Mouse (Mus musculus) lung, adult 18-20 months (tissue): ENCODE measurements around the gene Adh6a.
"Not testable (repeated sequence)": the region's sequence is repeated elsewhere in the genome, so short reads cannot be mapped to it uniquely, and the experiment has no call there.

Experiments
- DNase-seq, 2 experiments: peaks; one replicate each; pipeline ENCODE4 v3.0.0; 2022; ENCODE audit warnings: mixed read lengths in 2 of 2

The Adh6a gene

DNA sequence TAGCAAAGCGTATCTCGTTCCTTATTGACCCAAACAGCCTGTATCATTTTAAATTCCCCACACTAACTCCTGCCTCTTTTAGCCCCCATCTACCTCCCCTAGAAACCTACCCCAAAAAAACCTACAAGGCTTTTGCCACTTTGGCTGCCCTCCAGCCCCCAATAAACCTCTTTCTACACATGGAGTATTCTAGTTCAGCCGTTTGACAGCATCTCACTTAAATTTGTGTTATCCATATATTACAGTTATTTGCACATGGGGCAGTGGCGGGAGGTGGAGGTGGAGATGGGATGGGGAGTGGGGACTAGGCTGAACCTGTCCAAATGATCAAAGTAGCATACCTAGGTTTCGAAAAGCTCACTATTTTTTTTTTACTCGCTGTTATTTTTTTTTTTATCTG is 12.4 kb downstream of the Adh6a start:
- DNase-seq: no peak

DNA sequence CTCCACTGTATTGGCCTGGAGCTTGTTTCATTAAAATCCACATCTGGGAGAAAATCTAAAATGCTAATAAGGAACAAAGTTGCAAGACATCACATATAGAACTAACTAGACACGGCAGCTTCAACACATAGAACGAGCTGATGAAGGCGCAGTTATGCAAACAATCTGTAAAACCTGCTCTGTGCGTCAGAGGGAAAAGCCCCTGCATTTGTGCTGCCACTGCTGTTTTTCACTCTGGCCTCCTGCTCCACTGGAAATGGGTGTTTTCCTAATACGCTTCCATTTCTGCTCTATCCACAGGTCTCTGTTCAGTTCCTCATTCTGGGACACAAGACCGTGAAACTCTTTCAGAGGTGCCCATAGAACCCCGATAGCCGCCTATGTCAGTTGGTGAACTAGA is 20.8 kb downstream of the Adh6a start:
- no peak for DNase-seq

DNA sequence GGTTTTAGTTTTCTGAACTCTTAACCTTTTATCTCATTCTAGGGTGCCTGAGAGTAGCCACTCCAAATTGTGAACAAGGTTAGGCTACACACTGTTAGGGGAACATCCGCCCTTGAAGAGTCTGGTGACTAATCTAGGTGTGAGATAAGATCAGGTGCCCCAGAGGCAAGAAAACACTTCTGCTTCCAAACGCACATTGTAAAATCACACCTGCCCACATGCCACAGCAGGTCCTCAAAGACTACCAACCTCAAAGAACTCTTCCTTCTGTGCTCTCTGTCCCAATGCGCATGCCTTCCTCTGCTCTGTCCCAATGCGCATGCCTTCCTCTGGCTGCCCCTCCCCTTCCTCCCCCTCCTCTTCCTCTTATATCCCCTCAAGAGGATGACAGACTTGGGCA is 21.2 kb downstream of the Adh6a start:
- DNase-seq: no peak

DNA sequence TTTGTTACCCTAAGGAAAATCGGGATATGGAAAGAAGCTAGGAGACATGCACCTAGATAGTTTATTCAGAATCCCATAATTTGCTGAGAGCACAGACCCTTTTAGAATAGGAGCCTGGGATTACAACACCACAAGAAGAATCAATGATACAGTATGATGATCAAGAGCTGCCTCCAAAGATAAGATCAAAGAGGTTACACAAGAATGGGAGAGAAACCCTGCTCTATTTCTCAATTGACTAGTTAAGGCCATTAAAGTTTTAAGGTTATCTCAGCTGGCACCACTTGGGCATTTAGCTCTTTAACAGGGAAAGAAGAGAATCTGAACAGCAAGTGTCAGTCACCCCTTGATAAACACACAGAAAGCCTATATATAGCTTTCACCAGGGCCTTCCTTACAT is 22.5 kb downstream of the Adh6a start:
- DNase-seq: no peak

DNA sequence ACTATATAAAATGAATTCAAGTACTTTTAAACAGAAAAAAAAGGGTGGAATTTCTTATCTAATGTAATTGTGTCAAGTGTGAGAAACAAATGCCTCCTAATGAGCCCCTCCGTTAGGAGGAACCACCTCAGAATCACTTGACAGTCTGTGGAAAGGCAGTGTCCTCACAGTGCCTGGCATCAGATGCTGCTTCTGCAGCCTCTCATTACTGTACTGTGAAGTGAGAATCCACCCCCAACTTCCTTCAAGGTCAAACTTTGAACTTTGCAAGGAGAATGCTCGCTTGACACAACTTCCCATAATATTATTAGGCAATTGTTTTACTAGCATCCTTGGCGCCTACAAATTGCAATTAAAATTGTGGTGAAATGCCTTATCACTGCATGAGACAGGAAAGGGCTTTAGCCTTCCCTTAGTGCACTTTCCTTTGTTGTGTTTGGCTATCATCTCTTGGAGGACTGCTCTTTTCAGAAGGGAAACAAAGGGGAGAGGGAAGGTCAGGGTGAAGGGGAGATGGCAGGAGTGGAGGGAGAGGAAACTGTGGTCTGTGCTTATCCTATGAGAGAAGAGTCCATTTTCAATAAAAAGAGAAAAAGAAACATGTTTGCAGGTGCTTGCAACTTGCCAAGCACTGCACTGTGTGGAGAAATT is 23.1 kb downstream of the Adh6a start:
- DNase-seq: no peak

DNA sequence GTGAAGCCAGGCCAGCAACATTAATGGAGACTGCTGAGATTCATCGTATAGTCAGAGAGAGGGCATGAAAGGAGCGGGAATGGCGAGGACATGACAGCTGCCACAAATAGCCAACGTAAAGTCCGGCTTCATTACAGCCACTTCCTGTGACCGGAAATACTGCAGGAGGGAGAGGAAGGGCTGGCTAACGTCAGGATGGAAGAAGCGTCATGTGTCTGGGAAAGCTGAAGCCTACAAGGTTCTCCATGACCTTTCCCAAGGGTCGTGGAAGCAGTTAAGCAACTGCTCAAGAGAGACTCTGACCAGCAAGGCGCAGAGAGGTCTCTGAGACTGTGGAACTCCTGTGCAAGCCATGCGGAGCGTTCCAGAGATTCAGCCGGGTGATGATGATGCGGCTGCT is 28.4 kb downstream of the Adh6a start, which contains the start of gene Adh6b:
TSS of gene Adh6b (plus strand) at position 305 of the 400 bp plus-strand sequence.
- no peak for DNase-seq

DNA sequence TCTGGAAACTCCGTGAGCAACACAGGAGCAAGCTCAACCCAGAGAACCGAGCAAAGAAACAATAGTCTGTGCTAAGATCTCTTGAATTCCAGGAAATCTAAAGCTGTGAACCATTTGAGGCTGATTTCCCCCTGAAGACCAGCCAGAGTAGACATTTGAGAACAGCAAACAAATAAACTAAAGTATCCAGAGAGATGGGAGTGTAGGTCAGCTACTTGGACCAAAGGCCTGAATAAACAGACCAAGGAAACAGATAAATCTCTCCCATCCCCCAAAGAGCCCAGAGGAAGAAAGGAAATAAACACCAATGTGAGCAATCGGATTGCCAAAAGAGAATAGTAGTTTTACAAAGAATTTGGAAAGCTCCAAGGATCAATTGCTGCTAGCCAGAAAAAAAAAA is 34.0 kb downstream of the Adh6a start:
- no peak for DNase-seq

DNA sequence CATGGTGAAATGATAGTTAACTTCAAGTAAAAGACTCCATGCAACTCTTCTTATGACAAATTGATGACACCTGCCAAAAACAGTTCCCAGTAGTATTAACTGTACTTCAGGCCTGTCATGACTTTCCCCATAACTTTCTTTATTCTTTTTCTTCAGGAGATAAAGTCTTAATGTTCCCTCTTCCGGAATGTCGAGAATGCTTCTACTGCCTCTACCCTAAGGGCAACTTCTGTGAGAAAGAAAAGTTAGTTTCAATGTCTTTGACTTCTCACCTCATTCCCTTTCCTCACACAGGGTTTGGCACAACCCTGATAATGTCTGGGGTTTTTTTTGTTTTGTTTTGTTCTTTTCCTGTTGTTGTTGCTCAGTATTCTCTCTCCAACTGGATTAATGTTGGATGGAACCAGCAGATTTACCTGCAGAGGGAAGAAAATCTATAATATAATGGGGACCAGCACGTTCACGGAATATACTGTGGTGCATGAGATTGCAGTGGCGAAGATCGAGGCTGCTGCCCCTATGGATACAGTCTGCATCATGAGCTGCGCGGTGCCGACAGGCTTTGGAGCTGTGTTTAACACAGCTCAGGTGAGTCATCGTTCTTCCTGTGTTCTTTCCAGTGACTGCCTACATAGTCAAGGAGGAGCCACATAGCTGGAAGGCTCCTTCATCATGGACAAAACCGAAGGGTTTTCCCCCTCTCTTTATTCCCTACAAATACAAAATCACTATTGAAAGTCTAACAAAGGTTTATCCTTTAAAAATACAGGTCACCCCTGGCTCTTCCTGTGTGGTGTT is 39.1 kb downstream of the Adh6a start:
- no peak for DNase-seq

DNA sequence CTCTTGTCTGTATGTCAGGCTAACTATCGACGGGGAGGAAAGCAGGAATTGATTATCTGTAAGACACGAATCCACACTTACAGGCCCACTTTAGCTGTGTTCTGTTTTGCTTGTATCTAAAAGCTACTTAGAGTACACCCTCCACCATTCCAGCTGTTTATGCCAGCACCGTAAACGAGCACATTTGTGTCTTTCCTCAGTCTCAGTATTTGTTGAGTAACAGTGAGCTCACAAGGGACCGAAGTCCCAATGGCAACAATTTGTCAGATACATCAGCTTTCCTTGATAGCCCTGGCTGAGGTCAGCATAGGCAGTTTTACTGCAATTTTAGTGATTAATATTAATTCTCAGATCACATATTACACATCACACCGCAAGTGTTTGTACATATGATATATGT is 45.8 kb downstream of the Adh6a start:
- DNase-seq: no peak

DNA sequence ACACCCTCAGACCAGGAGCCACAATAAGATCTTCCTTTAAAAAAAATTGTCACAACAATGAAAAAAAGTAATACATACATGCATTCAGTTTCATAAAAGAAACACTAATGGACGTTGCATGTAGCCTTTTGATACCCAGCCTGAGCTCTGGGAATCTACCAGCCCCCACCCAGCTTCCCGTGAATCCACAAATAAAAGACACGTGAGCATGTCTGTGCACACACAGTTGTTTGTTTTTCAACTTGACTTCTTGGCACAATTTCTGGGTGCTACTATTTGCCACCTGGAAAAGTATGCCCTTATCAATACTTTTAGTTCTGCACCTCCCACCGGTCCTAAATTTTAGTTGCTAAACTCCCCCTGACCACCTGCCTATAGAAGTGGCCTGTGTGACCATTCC is 47.6 kb downstream of the Adh6a start:
- DNase-seq: no peak

DNA sequence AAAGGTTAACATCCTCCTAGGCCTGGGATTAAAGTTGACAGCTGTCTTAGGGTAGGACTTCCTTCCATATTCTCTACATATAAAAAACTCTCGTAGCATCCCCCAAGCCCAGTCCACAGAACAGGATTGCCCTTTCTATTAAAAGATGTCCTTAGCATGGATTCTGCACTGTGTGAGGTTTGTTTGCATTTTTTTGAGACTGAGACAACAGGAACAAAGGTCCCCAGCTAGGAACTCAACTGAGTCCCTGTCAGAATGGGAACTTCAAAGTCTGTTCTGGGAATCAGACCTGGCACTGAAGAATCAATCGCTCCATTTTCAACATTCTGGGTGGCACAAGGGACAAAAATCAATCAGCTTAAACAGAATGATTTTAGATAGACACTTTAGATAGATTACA is 49.8 kb downstream of the Adh6a start:
- DNase-seq: no peak

DNA sequence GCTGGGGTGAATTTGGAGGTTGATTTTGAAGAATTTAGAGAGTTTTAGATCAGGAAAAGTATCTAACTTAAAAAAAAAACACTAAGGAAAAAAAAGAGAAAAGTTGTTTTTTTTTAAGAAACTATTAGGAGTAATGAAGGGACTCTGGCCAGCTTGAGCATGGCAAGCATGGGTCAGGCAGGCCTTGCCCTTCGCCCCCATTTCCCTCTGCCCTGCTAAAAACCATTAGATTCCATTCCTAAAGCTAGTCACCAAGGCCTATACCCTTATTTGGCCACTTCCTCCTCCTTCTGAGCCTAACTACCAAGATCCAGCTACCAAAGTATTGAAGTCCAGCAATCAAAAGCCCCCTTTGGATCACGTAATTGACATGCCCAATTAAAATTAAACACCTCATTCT is 53.1 kb downstream of the Adh6a start:
- no peak for DNase-seq

DNA sequence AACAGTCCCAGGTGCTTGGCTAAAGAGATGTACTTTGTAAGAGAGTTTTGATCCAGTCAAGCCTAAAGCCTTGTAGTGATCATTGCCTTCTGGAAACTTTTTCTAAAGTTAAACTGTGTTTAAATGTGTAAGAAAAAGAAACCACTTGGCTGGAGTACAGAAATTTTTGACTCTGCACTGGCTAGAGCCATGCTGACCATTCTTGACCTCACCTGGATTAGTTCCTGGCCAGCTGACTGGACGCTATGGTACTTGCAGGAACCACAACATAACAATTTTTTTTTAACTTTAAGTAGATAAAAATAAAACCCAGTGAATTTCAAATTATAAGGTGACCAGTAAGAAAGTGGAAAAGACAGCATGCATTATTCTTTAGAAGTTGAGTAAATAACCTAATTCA is 56.5 kb downstream of the Adh6a start:
- DNase-seq: no peak

DNA sequence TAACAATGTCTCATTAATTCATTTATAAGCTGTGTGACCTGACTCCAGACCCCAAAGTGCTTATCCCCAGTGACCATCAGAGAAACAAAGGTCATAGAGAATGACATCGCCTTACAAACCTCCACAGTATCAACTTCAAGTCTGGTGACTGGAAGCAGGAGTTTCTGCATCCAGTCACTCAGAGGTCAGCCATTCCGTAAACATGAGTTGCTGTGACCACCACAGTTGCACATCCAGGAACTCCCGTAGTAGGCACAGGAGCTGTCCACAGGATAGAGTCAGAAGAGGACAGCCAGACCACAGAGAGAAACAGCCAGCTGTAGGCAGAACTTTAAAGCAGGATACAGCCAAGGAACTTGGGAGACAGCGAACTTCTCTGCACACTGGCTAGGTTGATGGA is 57.2 kb downstream of the Adh6a start:
- DNase-seq: not testable (repeated sequence)

DNA sequence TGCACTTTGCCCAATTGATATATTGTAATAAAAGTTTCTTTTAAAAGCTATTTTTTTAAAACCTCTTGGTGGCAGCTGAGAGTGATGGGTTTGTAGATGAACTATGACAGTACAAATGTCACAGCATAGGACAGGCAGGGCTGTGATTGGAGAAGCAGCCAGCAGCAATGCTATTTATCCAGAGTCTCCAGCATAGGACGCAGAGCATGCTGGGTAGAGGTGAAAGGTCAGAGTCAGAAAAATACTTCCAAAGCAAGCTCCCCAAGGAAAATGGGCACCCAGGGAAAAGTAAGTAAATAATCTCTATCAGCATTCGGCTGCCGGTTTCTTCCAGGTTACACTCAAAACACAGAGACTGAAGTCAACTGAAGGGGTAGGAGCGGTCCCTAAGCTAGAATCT is 60.8 kb downstream of the Adh6a start:
- DNase-seq: no peak

DNA sequence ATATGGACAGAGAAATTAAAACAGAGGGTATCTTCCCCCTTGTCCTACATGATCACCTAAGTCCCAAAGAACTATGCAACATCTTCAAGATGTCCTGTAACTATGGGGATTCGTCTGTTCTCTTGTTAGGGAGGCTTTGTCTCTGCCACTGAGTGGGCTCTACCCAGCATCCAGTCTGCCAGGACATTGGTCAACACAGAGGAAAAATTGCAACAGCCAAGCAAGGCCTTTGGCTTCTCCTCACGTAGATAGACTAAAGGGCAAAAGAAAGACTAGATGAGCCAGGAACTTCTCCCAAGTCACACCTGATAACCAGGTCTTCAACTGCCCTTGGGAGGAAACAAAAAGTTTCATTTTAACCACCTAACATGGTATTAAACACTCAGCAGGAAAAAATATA is 62.1 kb downstream of the Adh6a start:
- no peak for DNase-seq
